Mouse (Mus musculus): Measurements from ENCODE around the gene Kdm4b.

The Kdm4b gene

GRCm38 (mm10) chr17:56384903-56385302 is 59.0 kb downstream of the Kdm4b start:
- no peak for DNase-seq (ENCODE audit: low spot score in 2 of 2)

- no peak for DNase-seq (ENCODE audit: low spot score in 2 of 2)
These were observed 61.8 kb downstream of the Kdm4b start for GRCm38 (mm10) chr17:56387612-56388011.

DNA sequence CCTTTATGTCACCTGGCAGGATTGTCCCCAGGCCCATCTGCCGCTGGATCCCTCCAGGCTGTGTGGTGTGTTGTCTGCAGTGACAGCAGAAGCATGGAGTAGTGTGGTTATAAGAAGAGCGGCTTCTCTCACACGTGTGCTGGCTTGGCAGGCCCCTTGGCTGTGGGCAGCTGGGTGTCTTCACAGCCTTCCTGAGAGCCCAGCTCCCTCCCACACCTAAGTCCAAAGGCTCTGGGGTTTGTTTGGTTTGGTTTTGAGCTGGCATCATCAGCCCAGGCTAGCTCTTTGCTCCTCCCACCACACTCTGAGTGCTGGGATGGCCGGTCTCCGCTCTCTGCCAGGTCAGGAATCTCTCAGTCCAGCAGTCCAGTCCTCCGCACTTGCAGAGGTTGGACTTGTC is 67.4 kb downstream of the Kdm4b start:
- no peak for DNase-seq (ENCODE audit: low spot score in 2 of 2)

GRCm38 (mm10) chr17:56393889-56394288 is 68.0 kb downstream of the Kdm4b start:
- DNase-seq (ENCODE audit: low spot score in 2 of 2), result no peak

DNA sequence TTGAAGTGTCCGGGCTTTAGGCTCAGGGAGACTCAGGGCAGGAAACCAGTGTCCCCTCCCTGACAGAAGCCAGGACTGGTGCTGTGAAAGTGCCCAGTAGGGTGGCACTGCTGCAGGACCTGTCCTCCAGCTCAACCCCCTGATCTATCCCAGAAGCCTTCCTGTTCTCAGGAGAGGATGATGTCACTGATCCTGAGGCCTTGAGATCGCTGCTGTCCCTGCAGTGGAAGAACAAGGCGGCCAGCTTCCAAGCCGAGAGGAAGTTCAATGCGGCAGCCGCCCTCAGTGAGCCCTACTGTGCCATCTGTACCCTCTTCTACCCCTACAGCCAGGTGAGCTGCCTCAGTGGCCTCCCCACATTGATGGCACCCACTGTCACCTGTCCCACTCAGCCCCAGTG is 70.2 kb downstream of the Kdm4b start:
- DNase-seq (ENCODE audit: low spot score in 2 of 2), result no peak

DNA sequence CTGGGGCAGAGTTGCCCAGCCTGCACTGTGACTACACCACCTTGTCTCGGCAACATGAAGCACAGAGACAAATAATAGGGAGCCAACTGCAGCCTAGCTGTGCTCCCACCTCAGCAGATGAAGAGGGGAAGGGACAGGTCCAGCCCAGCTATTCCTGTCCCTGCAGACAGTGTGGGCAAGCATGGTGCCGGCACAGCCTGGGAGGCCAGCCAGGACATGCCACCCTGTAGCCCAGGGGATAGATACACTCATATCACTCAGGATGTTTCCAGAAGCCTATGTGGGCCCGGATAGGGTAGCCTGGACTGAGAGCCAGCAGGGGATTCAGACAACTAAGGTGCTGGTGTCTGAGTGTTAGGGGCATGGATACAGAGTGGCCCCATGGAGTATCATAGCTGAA is 74.4 kb downstream of the Kdm4b start:
- no peak for DNase-seq (ENCODE audit: low spot score in 2 of 2)

GRCm38 (mm10) chr17:56401051-56401521 is 75.2 kb downstream of the Kdm4b start:
- no peak for DNase-seq (ENCODE audit: low spot score in 2 of 2)

DNA sequence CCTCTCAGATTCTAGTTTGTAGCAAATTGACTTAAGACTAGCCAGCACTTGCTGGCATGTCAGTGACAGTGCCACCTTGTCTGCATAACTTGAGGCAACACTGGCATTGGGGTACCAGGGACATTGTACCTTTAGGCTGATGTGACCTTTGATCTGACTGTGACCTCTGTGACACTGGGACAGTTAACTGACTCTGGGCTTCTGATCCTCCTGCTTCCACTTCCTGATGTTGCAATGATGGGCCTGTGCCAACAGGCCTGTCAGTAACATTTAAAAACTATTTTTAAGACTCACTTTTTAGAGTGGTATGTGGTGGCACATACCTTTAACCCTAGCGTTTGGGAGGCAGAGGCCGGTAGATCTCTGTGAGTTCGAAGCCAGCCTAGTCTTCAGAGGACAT is 79.5 kb downstream of the Kdm4b start:
- no peak for DNase-seq (ENCODE audit: low spot score in 2 of 2)

- no peak for DNase-seq (ENCODE audit: low spot score in 2 of 2)
These were observed 80.3 kb downstream of the Kdm4b start for GRCm38 (mm10) chr17:56405856-56406840.

DNA sequence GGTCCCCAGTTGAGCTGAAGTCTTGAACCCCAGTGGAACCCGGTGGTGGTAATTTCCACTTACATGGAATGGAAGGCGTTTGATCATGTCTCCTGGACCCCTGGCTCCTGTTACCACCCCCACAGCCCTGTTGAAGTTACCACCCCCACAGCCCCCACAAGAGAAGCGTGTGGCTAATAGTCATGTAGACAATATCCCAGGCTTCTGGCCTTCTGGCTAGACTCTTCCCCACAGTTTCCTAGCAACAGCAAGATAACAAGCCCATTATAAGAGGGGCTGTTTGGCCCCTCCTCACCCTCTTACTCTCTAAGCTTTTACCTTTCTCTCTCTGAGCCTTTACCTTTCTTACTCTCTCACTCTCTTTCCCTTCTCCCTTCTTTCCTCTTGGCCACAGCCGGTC is 81.0 kb downstream of the Kdm4b start:
- DNase-seq (ENCODE audit: low spot score in 2 of 2), result no peak

GRCm38 (mm10) chr17:56407379-56407778 is 81.5 kb downstream of the Kdm4b start:
- no peak for DNase-seq (ENCODE audit: low spot score in 2 of 2)

DNA sequence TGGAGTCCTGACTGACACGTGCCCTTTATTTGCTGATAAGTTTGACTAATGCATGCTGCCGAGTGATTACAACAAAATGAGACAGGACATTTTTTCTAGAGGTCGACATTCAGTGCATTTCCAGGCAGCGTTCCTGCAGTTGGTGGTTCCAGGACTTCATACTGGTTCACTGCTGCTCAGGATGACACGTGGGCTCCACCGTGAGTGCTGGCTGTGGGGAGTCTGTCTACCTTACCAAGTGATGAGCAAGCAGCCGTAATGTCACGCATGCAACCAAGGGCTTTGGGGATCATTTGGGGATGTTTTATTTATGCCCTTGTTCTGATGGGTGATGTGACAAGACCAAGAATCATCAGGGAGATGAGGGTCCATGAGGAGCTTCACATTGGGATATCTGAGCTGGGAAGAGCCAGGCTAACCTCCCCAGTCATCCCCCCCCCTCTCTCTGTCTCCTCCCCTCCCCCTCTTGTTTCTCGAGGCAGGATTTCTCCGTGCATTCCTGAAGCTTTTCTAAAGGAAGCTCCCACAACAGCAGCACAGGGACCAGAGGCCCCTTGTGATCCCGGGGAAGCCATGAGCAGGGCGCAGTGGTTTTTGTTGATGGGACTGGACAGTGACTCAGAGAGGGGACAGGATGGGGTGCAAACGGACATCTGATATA is 83.2 kb downstream of the Kdm4b start:
- no peak for DNase-seq (ENCODE audit: low spot score in 2 of 2)

GRCm38 (mm10) chr17:56409759-56410158 is 83.9 kb downstream of the Kdm4b start:
- DNase-seq (ENCODE audit: low spot score in 2 of 2), result no peak

GRCm38 (mm10) chr17:56411437-56411836 is 85.6 kb downstream of the Kdm4b start:
- DNase-seq (ENCODE audit: low spot score in 2 of 2), result no peak

DNA sequence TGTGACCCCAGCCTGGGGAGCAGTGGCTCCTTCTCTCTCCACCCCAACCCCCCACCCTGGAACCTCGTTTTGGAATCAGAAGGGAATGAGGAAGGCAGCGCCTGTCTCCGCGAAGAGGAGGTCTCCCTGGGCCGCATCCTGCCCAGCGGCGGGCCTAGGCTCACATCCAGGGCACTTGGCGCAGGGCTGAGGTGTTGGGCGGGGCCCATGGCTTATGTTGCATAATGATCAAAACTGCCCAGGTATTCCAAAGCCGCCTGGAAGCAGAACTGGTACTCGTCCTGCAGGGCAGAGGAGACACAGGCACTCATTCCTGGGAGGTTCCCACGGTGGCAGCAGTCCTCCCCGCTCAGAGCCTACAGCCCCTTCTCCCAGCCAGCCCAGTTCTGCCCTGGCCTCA is 87.3 kb downstream of the Kdm4b start:
- DNase-seq (ENCODE audit: low spot score in 2 of 2), result no peak

DNA sequence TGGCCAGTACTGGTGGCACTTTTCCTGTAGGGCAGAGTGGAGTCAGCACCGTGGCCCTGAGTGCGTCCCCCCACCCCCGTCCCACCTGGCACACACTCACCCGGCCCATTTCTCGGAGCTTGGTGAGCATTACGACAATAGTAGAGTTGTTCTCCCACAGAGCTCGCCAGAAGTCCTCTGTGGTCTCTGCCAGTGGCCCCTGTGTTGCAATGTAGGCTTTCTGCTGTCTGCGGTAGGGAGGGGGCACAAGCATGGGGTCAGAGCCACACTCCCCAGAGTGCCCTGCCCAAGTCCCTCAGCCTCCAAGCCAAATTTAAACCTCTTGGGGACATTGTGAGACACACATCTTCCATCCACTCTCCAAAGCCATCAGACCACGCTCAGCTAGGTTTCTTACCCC is 88.9 kb downstream of the Kdm4b start:
- DNase-seq (ENCODE audit: low spot score in 2 of 2), result no peak

DNA sequence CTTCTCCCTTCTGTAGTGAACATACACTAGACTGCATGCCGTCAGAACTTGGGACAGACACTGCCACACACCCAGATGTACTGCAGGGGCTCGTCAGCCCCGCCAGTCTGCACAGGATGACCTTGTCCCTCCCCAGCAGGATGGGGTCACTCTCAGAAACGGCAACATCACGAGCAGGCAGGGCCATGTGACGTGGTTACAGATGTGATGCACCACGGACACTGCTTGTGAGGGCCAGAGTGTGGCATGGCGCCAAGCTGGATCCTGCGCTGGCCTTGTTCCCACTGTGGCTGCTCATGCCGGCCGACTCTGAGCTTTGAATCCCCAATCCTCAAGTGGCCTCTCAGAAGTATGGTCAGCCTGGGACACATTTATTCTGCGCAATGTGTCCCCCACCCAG is 92.4 kb downstream of the Kdm4b start:
- DNase-seq (ENCODE audit: low spot score in 2 of 2), result no peak

- no peak for DNase-seq (ENCODE audit: low spot score in 2 of 2)
These were observed 94.2 kb downstream of the Kdm4b start for GRCm38 (mm10) chr17:56420022-56420421.

GRCm38 (mm10) chr17:56424726-56425583 is 99.1 kb downstream of the Kdm4b start:
- DNase-seq (ENCODE audit: low spot score in 2 of 2), result peak; percentile 64 to 73

DNA sequence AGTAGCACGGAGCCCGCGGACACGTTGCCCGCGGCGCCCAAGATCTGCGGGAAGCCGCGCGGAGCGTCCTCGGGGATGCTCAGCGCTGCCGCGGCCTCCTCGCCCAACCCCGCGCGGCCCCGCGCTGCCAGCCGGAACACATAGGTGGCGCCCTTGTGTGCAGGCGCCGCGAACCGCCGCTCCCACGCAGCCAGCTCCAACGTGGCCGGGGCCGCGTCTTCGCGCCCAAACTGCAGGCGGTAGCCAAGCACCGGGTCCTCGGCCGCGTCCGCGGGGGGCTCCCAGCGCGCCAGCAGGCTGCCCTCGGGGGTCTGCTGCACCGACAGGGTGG is 99.7 kb downstream of the Kdm4b start:
- DNase-seq (ENCODE audit: low spot score in 2 of 2), result peak; percentile 79 to 88

DNA sequence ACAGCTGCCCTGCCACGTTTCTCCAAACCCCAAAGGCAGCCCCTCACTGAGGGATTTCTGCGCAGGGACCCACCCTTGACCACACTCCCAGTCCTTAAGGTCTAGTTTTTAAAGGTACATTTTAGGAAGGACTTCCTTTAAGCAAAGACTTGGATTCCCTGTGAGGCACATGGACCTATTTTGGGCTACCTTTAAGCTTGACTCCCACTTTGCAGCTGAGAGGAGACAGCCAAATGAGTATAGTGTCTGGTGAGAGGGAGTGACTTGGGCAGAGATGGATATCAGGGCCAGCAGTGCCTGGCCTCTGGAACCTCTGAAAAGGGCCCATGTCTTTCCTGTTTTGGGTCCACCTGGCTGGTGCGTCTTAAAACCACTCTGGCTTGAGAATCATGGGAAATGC is 100.1 kb downstream of the Kdm4b start:
- no peak for DNase-seq (ENCODE audit: low spot score in 2 of 2)

DNA sequence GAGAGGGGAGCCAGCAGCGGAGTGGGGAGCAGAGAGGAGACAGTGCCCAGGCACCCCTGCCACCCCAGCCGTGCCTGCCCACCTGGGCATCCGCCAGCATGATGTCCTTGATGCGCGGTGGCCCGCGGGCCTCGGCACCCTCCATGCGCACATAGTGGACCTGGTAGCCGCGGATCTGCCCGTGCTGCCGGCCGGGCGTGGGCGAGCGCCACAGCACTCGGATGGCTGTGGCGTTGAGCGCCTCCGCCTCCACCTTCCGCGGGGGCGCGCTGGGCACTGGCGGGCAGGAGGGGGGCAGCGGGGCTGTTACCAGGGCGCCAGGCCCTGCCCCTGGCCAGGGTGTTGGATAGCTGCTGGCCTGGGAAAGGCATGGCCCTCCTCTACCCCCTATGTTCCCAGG is 102.0 kb downstream of the Kdm4b start:
- no peak for DNase-seq (ENCODE audit: low spot score in 2 of 2)

All from urinary bladder, postnatal 4 days (tissue).